Comparison of ENCODE assay signal across 10 mouse cellular contexts in genomic region chr3:30011712-30012111, GRCm38 (mm10).
DNase-seq lines count a peak whose midpoint lies in the region; ATAC-seq lines count a peak whose summit lies in the region.
"Had no signal": no experiment of that assay in that cellular context is flagged by ENCODE, and none has a peak within 500 bp of the region (broad histone marks: within the 10 kb centered on the region; RNA-seq: fewer than 3 reads in every experiment).

No protein-coding gene starts in this region.

- DNase-seq in heart, postnatal 14 days: no peak
- DNase-seq in midbrain, embryonic 11.5 days (ENCODE audit: low spot score, missing footprints): peak; percentile 92
- DNase-seq in thymus, postnatal 10 days (ENCODE audit: low spot score in 2 of 2): no peak
- no peak for DNase-seq in testis, postnatal 14 days (ENCODE audit: low spot score)
- DNase-seq in adrenal gland, adult 8-10 months: no peak
- DNase-seq: thymus, postnatal 36 days had no signal

- no peak for ATAC-seq in heart, embryonic 15.5 days (replicated peaks; ENCODE audit: insufficient number of reproducible peaks, insufficient read depth, low FRiP score, low read depth)
- ATAC-seq in heart, embryonic 16.5 days (replicated peaks; ENCODE audit: extremely low read depth, insufficient read depth, low FRiP score): no peak
- ATAC-seq in midbrain, embryonic 11.5 days (ENCODE audit: low FRiP score): no peak
- ATAC-seq: inflammation-experienced regulatory T-cells, adult 6 months had no signal

- no peaks in the 10 kb centered on the region for H3K27me3 ChIP-seq in heart, embryonic 15.5 days
- no peaks in the 10 kb centered on the region for H3K27me3 ChIP-seq in heart, embryonic 16.5 days (ENCODE audit: control insufficient read depth, insufficient read depth, low read length)
- no peaks in the 10 kb centered on the region for H3K27me3 ChIP-seq in midbrain, embryonic 11.5 days (ENCODE audit: control insufficient read depth, insufficient read depth, low read length)

- intact Hi-C loops in heart, postnatal 14 days (cut with DNase I): loop anchor here (10.0 kb wide), 6 partner anchors 93 to 353 kb away; no protein-coding TSS in a partner anchor

- 17% methylated on average over 6 of the region's 6 CpGs for WGBS in heart, embryonic 15.5 days
- WGBS in heart, embryonic 16.5 days: 16% methylated on average over 6 of the region's 6 CpGs
- WGBS in midbrain, embryonic 11.5 days: 8% methylated on average over 6 of the region's 6 CpGs

- H3K4me1 ChIP-seq in heart, embryonic 15.5 days (replicated peaks): peaks cover 5% of the 10 kb centered on the region; the same call in 1 of the 2 replicates
- no peaks in the 10 kb centered on the region for H3K4me1 ChIP-seq in brown adipose tissue, adult 24 weeks (ENCODE audit: control insufficient read depth, insufficient read depth, insufficient read length, low read length)
- peaks cover 4% of the 10 kb centered on the region; the same call in 1 of the 2 replicates for H3K4me1 ChIP-seq in heart, embryonic 16.5 days (ENCODE audit: control insufficient read depth, insufficient read depth, low read length)
- H3K4me1 ChIP-seq in midbrain, embryonic 11.5 days (ENCODE audit: control insufficient read depth, insufficient read depth, low read length): 0 out of 2 replicates have a peak, but pooled peaks cover 2% of the 10 kb centered on the region

- H3K4me3 ChIP-seq in heart, embryonic 15.5 days: peak overlapping the region; percentile 84
- peak overlapping the region; percentile 85 for H3K4me3 ChIP-seq in brown adipose tissue, adult 24 weeks (ENCODE audit: insufficient read depth, low read depth, low read length)
- H3K4me3 ChIP-seq in heart, embryonic 16.5 days (ENCODE audit: low read length): peak overlapping the region; percentile 91
- H3K4me3 ChIP-seq in midbrain, embryonic 11.5 days (ENCODE audit: low read depth, low read length): peak overlapping the region; percentile 55

- no peaks in the 10 kb centered on the region for H3K36me3 ChIP-seq in heart, embryonic 15.5 days
- no peaks in the 10 kb centered on the region for H3K36me3 ChIP-seq in heart, embryonic 16.5 days (ENCODE audit: control insufficient read depth, insufficient read depth)
- H3K36me3 ChIP-seq in midbrain, embryonic 11.5 days (ENCODE audit: control insufficient read depth, insufficient read depth, low read length): no peaks in the 10 kb centered on the region

- peak overlapping the region; percentile 95 for H3K27ac ChIP-seq in heart, embryonic 15.5 days
- peak overlapping the region; percentile 91 for H3K27ac ChIP-seq in brown adipose tissue, adult 24 weeks (replicated peaks; ENCODE audit: low read depth, low read length)
- peak overlapping the region; percentile 96 for H3K27ac ChIP-seq in heart, embryonic 16.5 days (ENCODE audit: low read length)
- H3K27ac ChIP-seq in midbrain, embryonic 11.5 days (ENCODE audit: low read depth, low read length): no peak overlapping the region

- H3K4me2 ChIP-seq in heart, embryonic 15.5 days: peak overlapping the region; percentile 81
- peak overlapping the region; percentile 88 for H3K4me2 ChIP-seq in heart, embryonic 16.5 days (ENCODE audit: low read depth, low read length)
- peak overlapping the region; percentile 80 for H3K4me2 ChIP-seq in midbrain, embryonic 11.5 days

- peak overlapping the region; percentile 81 for H3K9ac ChIP-seq in heart, embryonic 15.5 days
- peak overlapping the region; percentile 92 for H3K9ac ChIP-seq in heart, embryonic 16.5 days (ENCODE audit: low read length)
- peak overlapping the region; percentile 80 for H3K9ac ChIP-seq in midbrain, embryonic 11.5 days (ENCODE audit: low read length)

- H3K9me3 ChIP-seq in heart, embryonic 15.5 days (replicated peaks): no peaks in the 10 kb centered on the region
- H3K9me3 ChIP-seq in heart, embryonic 16.5 days (replicated peaks; ENCODE audit: control insufficient read depth, low read length): no peaks in the 10 kb centered on the region
- no peaks in the 10 kb centered on the region for H3K9me3 ChIP-seq in midbrain, embryonic 11.5 days (ENCODE audit: control insufficient read depth, low read length)
